Mouse (Mus musculus): Measurements from ENCODE around the gene Gm20388.

- TF ChIP-seq POLR2A (IDR thresholded peaks at IDR 0.05; ENCODE audit: borderline replicate concordance, control insufficient read depth, low read depth, low read length): no peak
- TF ChIP-seq CTCF (IDR thresholded peaks at IDR 0.05; ENCODE audit: control insufficient read depth, insufficient read depth, low read length): no peak
Measured at GRCm38 (mm10) chr8:123816939-123817338, 3906.3 kb downstream of the Gm20388 start.

Data from bone marrow, adult 2 months (tissue).